Mouse (Mus musculus): ENCODE measurements around the gene Polg2. TPM values are rescaled to one million over a fixed set of nuclear protein-coding genes. Genes with fewer than 3 reads are reported as not detected.

Polg2 gene
- polyA plus RNA-seq, 1 experiment from 2014 or later, result 9.8 TPM

GRCm38 (mm10) chr11:106778589-106779387 is 549 bp downstream of the Polg2 start:
- Histone ChIP-seq H3K27ac (replicated peaks; ENCODE audit: low read depth, low read length) (peak overlapping the region; percentile 99), H3K36me3 (ENCODE audit: control insufficient read depth, insufficient read depth, low read length) (peaks cover 70% of the 10 kb centered on the region), H3K9me3 (ENCODE audit: control insufficient read depth, low read length) (no peaks in the 10 kb centered on the region), H3K27me3 (replicated peaks; ENCODE audit: control insufficient read depth, insufficient read depth, low read length) (no peaks in the 10 kb centered on the region), H3K4me2 (ENCODE audit: low read depth, low read length) (peak overlapping the region; percentile 57), H3K4me1 (ENCODE audit: control insufficient read depth, insufficient read depth, low read length) (no peaks in the 10 kb centered on the region), H3K9ac (ENCODE audit: low read depth, low read length) (peak overlapping the region; percentile 90), H3K4me3 (ENCODE audit: low read depth, low read length) (peak overlapping the region; percentile 87)
- peak; percentile 80 for ATAC-seq (ENCODE audit: low read depth)
- DNase-seq (ENCODE audit: low spot score), result no peak
- 1% methylated on average over 35 of the region's 39 CpGs for WGBS

GRCm38 (mm10) chr11:106778132-106778531 is 1.2 kb downstream of the Polg2 start:
- DNase-seq (ENCODE audit: low spot score) (no peak), ATAC-seq (ENCODE audit: low read depth) (no peak)
- Histone ChIP-seq H3K9me3 (ENCODE audit: control insufficient read depth, low read length) (no peaks in the 10 kb centered on the region), H3K36me3 (ENCODE audit: control insufficient read depth, insufficient read depth, low read length) (peaks cover 70% of the 10 kb centered on the region), H3K9ac (ENCODE audit: low read depth, low read length) (no peak overlapping the region), H3K27me3 (replicated peaks; ENCODE audit: control insufficient read depth, insufficient read depth, low read length) (no peaks in the 10 kb centered on the region), H3K4me3 (ENCODE audit: low read depth, low read length) (peak overlapping the region; percentile 87), H3K27ac (replicated peaks; ENCODE audit: low read depth, low read length) (no peak overlapping the region), H3K4me1 (ENCODE audit: control insufficient read depth, insufficient read depth, low read length) (no peaks in the 10 kb centered on the region), H3K4me2 (ENCODE audit: low read depth, low read length) (peak overlapping the region; percentile 57)
- WGBS, result 90% methylated on average over 7 of the region's 7 CpGs

GRCm38 (mm10) chr11:106777395-106777794 is 1.9 kb downstream of the Polg2 start:
- no peak overlapping the region for H3K9ac ChIP-seq (ENCODE audit: low read depth, low read length)
- H3K4me1 ChIP-seq (ENCODE audit: control insufficient read depth, insufficient read depth, low read length), result no peaks in the 10 kb centered on the region
- no peak overlapping the region for H3K27ac ChIP-seq (replicated peaks; ENCODE audit: low read depth, low read length)
- WGBS, result 92% methylated on average over 3 of the region's 3 CpGs
- no peaks in the 10 kb centered on the region for H3K27me3 ChIP-seq (replicated peaks; ENCODE audit: control insufficient read depth, insufficient read depth, low read length)
- ATAC-seq (ENCODE audit: low read depth) (no peak), DNase-seq (ENCODE audit: low spot score) (no peak)
- peaks cover 70% of the 10 kb centered on the region for H3K36me3 ChIP-seq (ENCODE audit: control insufficient read depth, insufficient read depth, low read length)
- H3K4me2 ChIP-seq (ENCODE audit: low read depth, low read length), result no peak overlapping the region
- no peak overlapping the region for H3K4me3 ChIP-seq (ENCODE audit: low read depth, low read length)
- H3K9me3 ChIP-seq (ENCODE audit: control insufficient read depth, low read length), result no peaks in the 10 kb centered on the region

GRCm38 (mm10) chr11:106776960-106777359 is 2.4 kb downstream of the Polg2 start:
- Histone ChIP-seq H3K4me1 (ENCODE audit: control insufficient read depth, insufficient read depth, low read length) (no peaks in the 10 kb centered on the region), H3K27me3 (replicated peaks; ENCODE audit: control insufficient read depth, insufficient read depth, low read length) (no peaks in the 10 kb centered on the region), H3K9ac (ENCODE audit: low read depth, low read length) (no peak overlapping the region), H3K36me3 (ENCODE audit: control insufficient read depth, insufficient read depth, low read length) (peaks cover 70% of the 10 kb centered on the region), H3K9me3 (ENCODE audit: control insufficient read depth, low read length) (no peaks in the 10 kb centered on the region), H3K27ac (replicated peaks; ENCODE audit: low read depth, low read length) (no peak overlapping the region), H3K4me2 (ENCODE audit: low read depth, low read length) (no peak overlapping the region), H3K4me3 (ENCODE audit: low read depth, low read length) (no peak overlapping the region)
- WGBS, result 93% methylated on average over 4 of the region's 4 CpGs
- ATAC-seq (ENCODE audit: low read depth) (no peak), DNase-seq (ENCODE audit: low spot score) (no peak)

- H3K9me3 ChIP-seq (ENCODE audit: control insufficient read depth, low read length), result no peaks in the 10 kb centered on the region
- H3K36me3 ChIP-seq (ENCODE audit: control insufficient read depth, insufficient read depth, low read length), result peaks cover 88% of the 10 kb centered on the region
- 93% methylated on average over 9 of the region's 9 CpGs for WGBS
- DNase-seq (ENCODE audit: low spot score) (no peak), ATAC-seq (ENCODE audit: low read depth) (no peak)
- H3K4me1 ChIP-seq (ENCODE audit: control insufficient read depth, insufficient read depth, low read length), result no peaks in the 10 kb centered on the region
- no peak overlapping the region for H3K27ac ChIP-seq (replicated peaks; ENCODE audit: low read depth, low read length)
- no peak overlapping the region for H3K9ac ChIP-seq (ENCODE audit: low read depth, low read length)
- no peak overlapping the region for H3K4me2 ChIP-seq (ENCODE audit: low read depth, low read length)
- H3K4me3 ChIP-seq (ENCODE audit: low read depth, low read length), result no peak overlapping the region
- no peaks in the 10 kb centered on the region for H3K27me3 ChIP-seq (replicated peaks; ENCODE audit: control insufficient read depth, insufficient read depth, low read length)
These were observed 6.3 kb downstream of the Polg2 start for GRCm38 (mm10) chr11:106773061-106773460.

GRCm38 (mm10) chr11:106770195-106770974 is 9.0 kb downstream of the Polg2 start:
- Histone ChIP-seq H3K9ac (ENCODE audit: low read depth, low read length) (no peak overlapping the region), H3K27ac (replicated peaks; ENCODE audit: low read depth, low read length) (no peak overlapping the region), H3K4me1 (ENCODE audit: control insufficient read depth, insufficient read depth, low read length) (no peaks in the 10 kb centered on the region), H3K4me2 (ENCODE audit: low read depth, low read length) (no peak overlapping the region), H3K27me3 (replicated peaks; ENCODE audit: control insufficient read depth, insufficient read depth, low read length) (no peaks in the 10 kb centered on the region), H3K36me3 (ENCODE audit: control insufficient read depth, insufficient read depth, low read length) (peaks cover 96% of the 10 kb centered on the region), H3K9me3 (ENCODE audit: control insufficient read depth, low read length) (0 out of 2 replicates have a peak, but pooled peaks cover 3% of the 10 kb centered on the region), H3K4me3 (ENCODE audit: low read depth, low read length) (no peak overlapping the region)
- 91% methylated on average over 9 of the region's 9 CpGs for WGBS
- ATAC-seq (ENCODE audit: low read depth) (no peak), DNase-seq (ENCODE audit: low spot score) (no peak)

- Histone ChIP-seq H3K27ac (replicated peaks; ENCODE audit: low read depth, low read length) (no peak overlapping the region), H3K4me1 (ENCODE audit: control insufficient read depth, insufficient read depth, low read length) (0 out of 2 replicates have a peak, but pooled peaks cover 8% of the 10 kb centered on the region), H3K4me2 (ENCODE audit: low read depth, low read length) (no peak overlapping the region), H3K36me3 (ENCODE audit: control insufficient read depth, insufficient read depth, low read length) (peaks cover 77% of the 10 kb centered on the region), H3K9ac (ENCODE audit: low read depth, low read length) (no peak overlapping the region), H3K9me3 (ENCODE audit: control insufficient read depth, low read length) (0 out of 2 replicates have a peak, but pooled peaks cover 3% of the 10 kb centered on the region), H3K4me3 (ENCODE audit: low read depth, low read length) (no peak overlapping the region), H3K27me3 (replicated peaks; ENCODE audit: control insufficient read depth, insufficient read depth, low read length) (no peaks in the 10 kb centered on the region)
- DNase-seq (ENCODE audit: low spot score) (no peak), ATAC-seq (ENCODE audit: low read depth) (no peak)
- WGBS, result 92% methylated on average over 4 of the region's 4 CpGs
These were observed 11.8 kb downstream of the Polg2 start for GRCm38 (mm10) chr11:106767516-106767915.

GRCm38 (mm10) chr11:106766611-106767162 is 12.7 kb downstream of the Polg2 start:
- Histone ChIP-seq H3K27ac (replicated peaks; ENCODE audit: low read depth, low read length) (no peak overlapping the region), H3K9ac (ENCODE audit: low read depth, low read length) (no peak overlapping the region), H3K36me3 (ENCODE audit: control insufficient read depth, insufficient read depth, low read length) (peaks cover 68% of the 10 kb centered on the region), H3K27me3 (replicated peaks; ENCODE audit: control insufficient read depth, insufficient read depth, low read length) (no peaks in the 10 kb centered on the region), H3K4me1 (ENCODE audit: control insufficient read depth, insufficient read depth, low read length) (0 out of 2 replicates have a peak, but pooled peaks cover 11% of the 10 kb centered on the region), H3K4me2 (ENCODE audit: low read depth, low read length) (no peak overlapping the region), H3K9me3 (ENCODE audit: control insufficient read depth, low read length) (0 out of 2 replicates have a peak, but pooled peaks cover 3% of the 10 kb centered on the region), H3K4me3 (ENCODE audit: low read depth, low read length) (no peak overlapping the region)
- DNase-seq (ENCODE audit: low spot score) (no peak), ATAC-seq (ENCODE audit: low read depth) (no peak)
- 91% methylated on average over 4 of the region's 4 CpGs for WGBS

Data from embryonic facial prominence, embryonic 14.5 days (tissue).